Mouse (Mus musculus): Measurements from ENCODE around the gene Lingo3. TPM values are rescaled to one million over a fixed set of nuclear protein-coding genes. Genes with fewer than 3 reads are reported as not detected.

Lingo3 gene
- polyA plus RNA-seq, 1 experiment from 2014 or later: 1.2 TPM

- DNase-seq (ENCODE audit: low spot score) (no peak), ATAC-seq (replicated peaks; ENCODE audit: low FRiP score) (no peak)
- 87% methylated on average over 8 of the region's 8 CpGs for WGBS
- Histone ChIP-seq H3K4me3 (ENCODE audit: low read depth, low read length) (no peak overlapping the region), H3K9me3 (ENCODE audit: control insufficient read depth, low read length) (no peaks in the 10 kb centered on the region), H3K9ac (ENCODE audit: low read length) (no peak overlapping the region), H3K36me3 (ENCODE audit: control insufficient read depth, insufficient read depth, low read length) (peaks cover 25% of the 10 kb centered on the region), H3K4me2 (ENCODE audit: low read depth, low read length, severe bottlenecking) (no peak overlapping the region), H3K27ac (ENCODE audit: low read depth, low read length) (no peak overlapping the region), H3K4me1 (replicated peaks; ENCODE audit: control insufficient read depth, insufficient read depth, low read length) (peaks cover 13% of the 10 kb centered on the region; the same call in 1 of the 2 replicates), H3K27me3 (ENCODE audit: control insufficient read depth, insufficient read depth, low read length) (no peaks in the 10 kb centered on the region)
These were observed 49.1 kb downstream of the Lingo3 start for GRCm38 (mm10) chr10:80794750-80795149.

- Histone ChIP-seq H3K4me1 (replicated peaks; ENCODE audit: control insufficient read depth, insufficient read depth, low read length) (peaks cover 9% of the 10 kb centered on the region; the same call in 1 of the 2 replicates), H3K9ac (ENCODE audit: low read length) (no peak overlapping the region), H3K4me2 (ENCODE audit: low read depth, low read length, severe bottlenecking) (no peak overlapping the region), H3K4me3 (ENCODE audit: low read depth, low read length) (no peak overlapping the region), H3K27me3 (ENCODE audit: control insufficient read depth, insufficient read depth, low read length) (no peaks in the 10 kb centered on the region), H3K9me3 (ENCODE audit: control insufficient read depth, low read length) (no peaks in the 10 kb centered on the region), H3K36me3 (ENCODE audit: control insufficient read depth, insufficient read depth, low read length) (peaks cover 33% of the 10 kb centered on the region), H3K27ac (ENCODE audit: low read depth, low read length) (no peak overlapping the region)
- 90% methylated on average over 4 of the region's 4 CpGs for WGBS
- DNase-seq (ENCODE audit: low spot score) (no peak), ATAC-seq (replicated peaks; ENCODE audit: low FRiP score) (no peak)
These were observed 50.0 kb downstream of the Lingo3 start for GRCm38 (mm10) chr10:80793803-80794202.

GRCm38 (mm10) chr10:80793033-80793784, 50.6 kb downstream of the Lingo3 start:
- Histone ChIP-seq H3K4me2 (ENCODE audit: low read depth, low read length, severe bottlenecking) (no peak overlapping the region), H3K4me1 (replicated peaks; ENCODE audit: control insufficient read depth, insufficient read depth, low read length) (peaks cover 9% of the 10 kb centered on the region; the same call in 1 of the 2 replicates), H3K4me3 (ENCODE audit: low read depth, low read length) (no peak overlapping the region), H3K27me3 (ENCODE audit: control insufficient read depth, insufficient read depth, low read length) (no peaks in the 10 kb centered on the region), H3K36me3 (ENCODE audit: control insufficient read depth, insufficient read depth, low read length) (peaks cover 38% of the 10 kb centered on the region), H3K27ac (ENCODE audit: low read depth, low read length) (no peak overlapping the region), H3K9me3 (ENCODE audit: control insufficient read depth, low read length) (no peaks in the 10 kb centered on the region), H3K9ac (ENCODE audit: low read length) (no peak overlapping the region)
- DNase-seq (ENCODE audit: low spot score) (no peak), ATAC-seq (replicated peaks; ENCODE audit: low FRiP score) (no peak)
- 92% methylated on average over 13 of the region's 13 CpGs for WGBS

GRCm38 (mm10) chr10:80792175-80793032, 51.4 kb downstream of the Lingo3 start:
- WGBS: 75% methylated on average over 41 of the region's 41 CpGs
- DNase-seq (ENCODE audit: low spot score): no peak
- Histone ChIP-seq H3K4me1 (replicated peaks; ENCODE audit: control insufficient read depth, insufficient read depth, low read length) (peaks cover 9% of the 10 kb centered on the region; the same call in 1 of the 2 replicates), H3K27me3 (ENCODE audit: control insufficient read depth, insufficient read depth, low read length) (no peaks in the 10 kb centered on the region), H3K4me2 (ENCODE audit: low read depth, low read length, severe bottlenecking) (no peak overlapping the region), H3K4me3 (ENCODE audit: low read depth, low read length) (no peak overlapping the region), H3K27ac (ENCODE audit: low read depth, low read length) (no peak overlapping the region), H3K36me3 (ENCODE audit: control insufficient read depth, insufficient read depth, low read length) (peaks cover 39% of the 10 kb centered on the region), H3K9me3 (ENCODE audit: control insufficient read depth, low read length) (no peaks in the 10 kb centered on the region), H3K9ac (ENCODE audit: low read length) (no peak overlapping the region)
- ATAC-seq (replicated peaks; ENCODE audit: low FRiP score): no peak

- no peak for ATAC-seq (replicated peaks; ENCODE audit: low FRiP score)
- DNase-seq (ENCODE audit: low spot score): no peak
- no peak overlapping the region for H3K4me2 ChIP-seq (ENCODE audit: low read depth, low read length, severe bottlenecking)
- H3K9ac ChIP-seq (ENCODE audit: low read length): no peak overlapping the region
- no peaks in the 10 kb centered on the region for H3K27me3 ChIP-seq (ENCODE audit: control insufficient read depth, insufficient read depth, low read length)
- H3K36me3 ChIP-seq (ENCODE audit: control insufficient read depth, insufficient read depth, low read length): peaks cover 39% of the 10 kb centered on the region
- 84% methylated on average over 33 of the region's 33 CpGs for WGBS
- no peak overlapping the region for H3K4me3 ChIP-seq (ENCODE audit: low read depth, low read length)
- H3K4me1 ChIP-seq (replicated peaks; ENCODE audit: control insufficient read depth, insufficient read depth, low read length): peaks cover 2% of the 10 kb centered on the region; the same call in 1 of the 2 replicates
- no peak overlapping the region for H3K27ac ChIP-seq (ENCODE audit: low read depth, low read length)
- no peaks in the 10 kb centered on the region for H3K9me3 ChIP-seq (ENCODE audit: control insufficient read depth, low read length)
These were observed 52.2 kb downstream of the Lingo3 start for GRCm38 (mm10) chr10:80791476-80792174.

GRCm38 (mm10) chr10:80790761-80791404, 53.0 kb downstream of the Lingo3 start:
- WGBS: 93% methylated on average over 19 of the region's 19 CpGs
- H3K27ac ChIP-seq (ENCODE audit: low read depth, low read length): no peak overlapping the region
- peaks cover 39% of the 10 kb centered on the region for H3K36me3 ChIP-seq (ENCODE audit: control insufficient read depth, insufficient read depth, low read length)
- H3K27me3 ChIP-seq (ENCODE audit: control insufficient read depth, insufficient read depth, low read length): no peaks in the 10 kb centered on the region
- no peaks in the 10 kb centered on the region for H3K4me1 ChIP-seq (replicated peaks; ENCODE audit: control insufficient read depth, insufficient read depth, low read length)
- DNase-seq (ENCODE audit: low spot score) (no peak), ATAC-seq (replicated peaks; ENCODE audit: low FRiP score) (no peak)
- no peaks in the 10 kb centered on the region for H3K9me3 ChIP-seq (ENCODE audit: control insufficient read depth, low read length)
- H3K4me3 ChIP-seq (ENCODE audit: low read depth, low read length): no peak overlapping the region
- H3K9ac ChIP-seq (ENCODE audit: low read length): no peak overlapping the region
- H3K4me2 ChIP-seq (ENCODE audit: low read depth, low read length, severe bottlenecking): no peak overlapping the region

- Histone ChIP-seq H3K4me1 (replicated peaks; ENCODE audit: control insufficient read depth, insufficient read depth, low read length) (no peaks in the 10 kb centered on the region), H3K27ac (ENCODE audit: low read depth, low read length) (no peak overlapping the region), H3K4me3 (ENCODE audit: low read depth, low read length) (no peak overlapping the region), H3K9me3 (ENCODE audit: control insufficient read depth, low read length) (no peaks in the 10 kb centered on the region), H3K9ac (ENCODE audit: low read length) (no peak overlapping the region), H3K27me3 (ENCODE audit: control insufficient read depth, insufficient read depth, low read length) (no peaks in the 10 kb centered on the region), H3K36me3 (ENCODE audit: control insufficient read depth, insufficient read depth, low read length) (peaks cover 47% of the 10 kb centered on the region), H3K4me2 (ENCODE audit: low read depth, low read length, severe bottlenecking) (no peak overlapping the region)
- ATAC-seq (replicated peaks; ENCODE audit: low FRiP score): no peak
- 74% methylated on average over 2 of the region's 2 CpGs for WGBS
- no peak for DNase-seq (ENCODE audit: low spot score)
These were observed 56.3 kb downstream of the Lingo3 start for GRCm38 (mm10) chr10:80787517-80787916.

GRCm38 (mm10) chr10:80785963-80786362, 57.9 kb downstream of the Lingo3 start:
- Histone ChIP-seq H3K4me1 (replicated peaks; ENCODE audit: control insufficient read depth, insufficient read depth, low read length) (no peaks in the 10 kb centered on the region), H3K9ac (ENCODE audit: low read length) (no peak overlapping the region), H3K27ac (ENCODE audit: low read depth, low read length) (no peak overlapping the region), H3K36me3 (ENCODE audit: control insufficient read depth, insufficient read depth, low read length) (peaks cover 36% of the 10 kb centered on the region), H3K9me3 (ENCODE audit: control insufficient read depth, low read length) (no peaks in the 10 kb centered on the region), H3K4me3 (ENCODE audit: low read depth, low read length) (no peak overlapping the region), H3K4me2 (ENCODE audit: low read depth, low read length, severe bottlenecking) (no peak overlapping the region), H3K27me3 (ENCODE audit: control insufficient read depth, insufficient read depth, low read length) (no peaks in the 10 kb centered on the region)
- DNase-seq (ENCODE audit: low spot score) (no peak), ATAC-seq (replicated peaks; ENCODE audit: low FRiP score) (no peak)
- 92% methylated on average over 11 of the region's 11 CpGs for WGBS

Data from forebrain, embryonic 11.5 days (tissue).